Mouse (Mus musculus) CD4-positive, CD25-positive, alpha-beta regulatory T cell, adult 2 months (primary cell): Measurements from ENCODE around the gene 1700001C19Rik.

Experiments
- DNase-seq: peaks from one replicate; pipeline ENCODE4 v3.0.0-alpha.2; 2012; ENCODE audit warnings: low read depth, low spot score

Gene 1700001C19Rik

DNA sequence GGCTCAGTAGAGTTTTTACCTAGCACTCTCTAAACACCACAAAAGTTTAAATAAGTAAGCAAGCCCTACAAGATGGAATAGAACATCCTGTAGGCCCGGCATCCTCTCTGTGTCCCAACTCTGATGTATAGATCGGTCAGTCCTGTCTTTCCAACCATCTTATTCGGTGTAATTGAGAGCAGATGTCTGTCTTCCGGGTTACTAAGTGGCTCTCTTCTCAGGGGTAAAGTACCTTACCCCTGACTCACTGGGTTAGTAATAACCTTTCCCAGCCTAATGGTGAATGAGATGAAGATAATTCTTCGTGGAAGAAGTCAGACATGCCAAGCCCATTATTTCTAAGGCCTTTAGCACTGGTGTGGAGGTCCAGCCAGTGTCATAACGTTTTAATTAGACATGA, 63.2 kb downstream of the 1700001C19Rik start:
- DNase-seq: no peak

DNA sequence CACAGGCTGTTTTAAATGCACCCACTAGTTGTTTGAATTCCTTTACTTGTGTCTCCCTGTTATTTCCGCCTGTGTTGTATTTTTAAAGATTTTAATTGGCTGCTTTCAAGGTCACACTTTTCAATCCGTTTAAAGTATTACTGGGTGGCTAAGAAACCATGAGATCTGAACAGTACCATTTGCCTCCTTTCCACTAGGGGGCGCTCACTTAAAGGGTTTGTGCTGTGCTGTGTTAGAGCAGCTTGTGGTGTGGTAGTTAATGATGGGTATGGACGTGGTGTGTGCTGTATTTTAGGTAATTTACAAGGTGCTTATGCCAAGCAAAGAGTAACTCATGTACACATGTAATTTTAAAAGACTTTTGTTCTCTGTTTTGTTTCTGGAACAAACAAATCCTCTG, 65.7 kb downstream of the 1700001C19Rik start:
- peak; percentile 82 for DNase-seq

DNA sequence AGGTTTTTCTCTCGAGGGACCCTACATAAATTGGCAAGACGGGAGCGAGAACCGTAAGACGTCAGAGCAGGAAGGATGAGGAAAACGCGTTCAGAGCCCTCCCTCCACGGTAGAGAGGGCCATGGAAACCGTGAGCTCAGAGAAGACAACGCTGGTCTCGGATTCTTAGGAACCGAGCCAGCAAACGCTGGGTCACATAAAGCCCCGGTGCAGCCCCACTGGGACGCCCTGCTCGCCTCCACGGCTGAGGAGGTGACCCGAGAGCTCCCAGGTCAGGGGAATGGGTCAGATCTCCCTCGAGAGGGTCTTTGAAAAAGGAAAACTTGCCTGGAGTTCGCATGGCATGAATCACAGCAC, 68.1 kb downstream of the 1700001C19Rik start:
- no peak for DNase-seq

DNA sequence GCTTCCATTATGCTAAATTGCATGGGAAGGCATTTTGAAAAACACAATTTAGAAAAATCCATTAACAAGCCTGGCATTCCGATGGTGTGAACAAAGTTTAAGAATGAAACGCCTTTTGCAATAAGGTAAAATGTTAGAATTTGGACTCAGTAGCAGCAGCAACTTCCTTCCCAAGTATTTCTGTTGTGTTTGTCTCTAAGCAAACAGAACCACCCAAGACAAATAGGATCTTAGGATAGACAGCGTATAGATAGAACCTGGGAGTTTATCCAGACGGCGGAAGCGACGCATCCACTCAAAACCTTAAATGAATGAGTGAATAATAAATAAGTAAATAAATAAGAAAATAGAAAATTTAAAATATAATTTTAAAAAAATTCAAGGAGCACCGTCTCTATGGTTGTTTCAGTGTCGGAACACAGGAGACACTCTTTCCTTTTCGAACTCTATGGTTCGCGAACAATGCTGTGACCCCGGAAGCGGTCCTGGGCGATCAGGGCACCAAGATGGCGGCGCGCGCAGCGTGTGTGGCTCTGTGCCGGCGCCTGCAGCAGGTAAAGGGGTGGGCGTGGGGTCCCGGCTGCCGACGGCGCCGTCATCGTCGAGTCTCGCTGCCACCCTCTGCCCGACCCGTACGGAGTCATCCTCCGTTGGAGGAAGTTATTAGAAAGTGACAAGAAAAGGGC, 68.6 kb downstream of the 1700001C19Rik start, which contains the start of gene Mrps10:
TSS of gene Mrps10 (plus strand) at position 487 of the 686 bp plus-strand sequence.
- DNase-seq: peak; percentile 94
